Comparison of ENCODE assay signal across 1 mouse cellular context in the genomic region with DNA sequence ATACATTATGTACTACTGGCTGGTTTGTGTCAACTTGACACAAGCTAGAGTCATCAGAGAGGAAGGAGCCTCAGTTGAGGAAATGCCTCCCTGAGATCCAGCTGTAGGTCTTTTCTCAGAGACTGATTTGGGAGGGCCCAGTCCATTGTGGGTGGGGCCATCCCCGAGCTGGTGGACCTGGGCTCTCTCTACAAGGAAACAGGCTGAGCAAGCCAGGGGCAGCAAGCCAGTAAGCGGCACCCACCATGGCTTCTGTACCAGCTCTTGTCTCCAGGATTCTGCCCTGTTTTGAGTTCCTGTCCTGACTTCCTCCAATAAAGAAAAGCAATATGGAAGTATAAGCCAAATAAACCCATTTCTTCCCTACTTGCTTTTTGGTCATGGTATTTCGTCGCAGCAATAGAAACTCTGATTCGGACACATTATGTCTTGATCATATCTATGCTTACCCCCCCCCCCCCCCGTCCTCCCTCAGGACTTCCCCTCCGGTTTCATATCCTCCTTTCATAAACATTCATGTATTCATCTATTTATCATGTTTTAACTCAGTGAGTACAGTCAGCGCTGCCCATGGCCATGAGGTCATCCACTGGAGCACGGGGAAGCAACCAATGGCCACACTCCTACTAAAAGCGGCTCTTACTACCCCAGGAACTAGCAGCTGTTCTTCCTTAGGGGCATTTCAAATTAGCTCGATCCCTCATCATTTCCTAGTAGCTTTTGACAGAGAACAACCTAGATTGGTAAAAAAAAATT.
A peak's percentile ranks its signal among the peaks of the same experiment; 100 is the strongest.
TF ChIP-seq lines count a peak whose summit lies in the region.

No protein-coding gene starts in this region.

TF ChIP-seq in CH12.LX, 34 proteins besides CTCF, POLR2A, EP300 and RAD21 (continued from another document):
- TF ChIP-seq MAX (IDR thresholded peaks at IDR 0.05; ENCODE audit: low read length) (peak; percentile 76), ZKSCAN1 (IDR thresholded peaks at IDR 0.05; ENCODE audit: borderline replicate concordance, low read depth, low read length) (no peak), MYC (IDR thresholded peaks at IDR 0.05; ENCODE audit: low read depth, low read length) (peak; percentile 71; the same call in 1 of the 2 replicates), HCFC1 (IDR thresholded peaks at IDR 0.05; ENCODE audit: low read depth, low read length) (no peak), MEF2A (IDR thresholded peaks at IDR 0.05; ENCODE audit: borderline replicate concordance, low read depth, low read length) (peak; percentile 66; the same call in 1 of the 2 replicates), CHD2 (IDR thresholded peaks at IDR 0.05; ENCODE audit: low read length) (0 out of 2 replicates have a peak, but pooled peaks have one; percentile 37), BHLHE40 (IDR thresholded peaks at IDR 0.05; ENCODE audit: low read depth, low read length) (peak; percentile 68)
TF ChIP-seq in CH12.LX: peak in this region for 15.
